Mouse (Mus musculus) small intestine, adult 2 months (tissue): ENCODE results near the gene Cnot8.

Experiments
- CTCF ChIP-seq: fragments of 200-500 bp; IDR thresholded peaks from 2 replicates; pipeline ENCODE4 v1.5.1; 2012; ENCODE audit warnings: low read depth, mild to moderate bottlenecking, control low read depth, inconsistent platforms, low read length, moderate library complexity, mixed read lengths; ENCODE audit not compliant: insufficient replicate concordance, insufficient read length; ENCODE audit errors: extremely low read depth
- POLR2A ChIP-seq: fragments of 200-500 bp; IDR thresholded peaks from 2 replicates; pipeline ENCODE4 v1.6.1; 2012; ENCODE audit warnings: low read depth, mild to moderate bottlenecking, control low read depth, inconsistent platforms, low read length, moderate library complexity

DNA sequence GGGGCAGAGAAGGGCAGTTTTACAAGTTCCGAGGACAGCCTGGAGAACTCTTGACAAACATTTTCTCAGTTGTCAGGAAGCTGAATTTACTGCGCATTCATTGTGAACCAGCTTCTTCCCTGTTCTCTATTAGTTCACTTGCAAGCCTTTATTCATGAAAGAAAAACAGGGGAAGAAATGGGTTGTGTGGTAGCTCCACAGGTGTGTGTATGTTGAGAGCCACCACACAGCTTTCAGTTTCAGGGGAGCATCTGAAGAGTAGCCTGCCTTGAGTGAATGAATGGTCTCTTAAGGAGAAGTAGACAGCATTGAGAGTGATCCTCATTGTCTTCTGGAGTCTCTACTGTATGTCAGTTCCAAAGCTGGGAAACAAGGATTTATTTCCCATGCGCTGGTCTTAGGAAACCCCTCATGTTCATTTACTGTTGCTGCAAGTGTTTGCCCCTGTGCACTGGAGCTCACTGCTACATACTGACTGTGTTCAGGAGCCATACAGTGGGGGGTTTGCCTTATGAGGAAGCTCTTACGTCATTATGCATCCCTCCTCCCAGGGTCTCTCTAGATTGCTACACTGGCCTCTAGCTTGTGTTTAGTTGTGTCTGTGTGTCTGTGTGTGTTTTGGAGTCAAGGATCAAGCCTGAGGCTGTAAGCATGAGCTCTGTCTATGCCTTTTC lies 3.8 kb downstream of the Cnot8 start:
- TF ChIP-seq CTCF (no peak), POLR2A (no peak)
